Mouse (Mus musculus) heart, adult 11 months (tissue): ENCODE data around the gene Amz1.

Experiments
- DNase-seq: peaks from one replicate; pipeline ENCODE4 v3.0.0; 2022

Amz1 gene

GRCm38 (mm10) chr5:140723822-140724221, at the start of gene Amz1:
TSS of gene Amz1 (plus strand) at chr5:140724127.
- DNase-seq, result no peak

- DNase-seq, result no peak
These were observed 48.8 kb upstream of the Amz1 start for GRCm38 (mm10) chr5:140675079-140675478.

DNA sequence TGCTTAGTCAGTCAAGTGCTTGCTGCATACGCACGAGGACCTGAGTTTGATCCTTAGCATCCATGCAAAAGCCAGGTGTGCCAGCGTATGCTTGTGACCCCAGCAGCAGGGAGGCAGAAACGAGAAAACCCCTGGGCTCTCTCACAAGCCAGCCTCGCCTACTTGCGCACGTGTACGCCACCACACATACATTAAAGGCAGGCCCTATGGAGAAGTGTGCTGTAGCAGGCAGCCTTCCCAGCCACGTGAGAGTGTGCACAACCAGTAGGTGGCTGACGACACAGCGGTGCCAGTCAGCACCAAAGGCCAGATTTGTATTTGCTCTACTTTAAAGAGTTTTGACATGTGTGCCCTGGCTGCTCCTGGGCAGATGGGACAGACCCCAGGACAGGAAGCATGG, 48.3 kb upstream of the Amz1 start:
- no peak for DNase-seq

DNA sequence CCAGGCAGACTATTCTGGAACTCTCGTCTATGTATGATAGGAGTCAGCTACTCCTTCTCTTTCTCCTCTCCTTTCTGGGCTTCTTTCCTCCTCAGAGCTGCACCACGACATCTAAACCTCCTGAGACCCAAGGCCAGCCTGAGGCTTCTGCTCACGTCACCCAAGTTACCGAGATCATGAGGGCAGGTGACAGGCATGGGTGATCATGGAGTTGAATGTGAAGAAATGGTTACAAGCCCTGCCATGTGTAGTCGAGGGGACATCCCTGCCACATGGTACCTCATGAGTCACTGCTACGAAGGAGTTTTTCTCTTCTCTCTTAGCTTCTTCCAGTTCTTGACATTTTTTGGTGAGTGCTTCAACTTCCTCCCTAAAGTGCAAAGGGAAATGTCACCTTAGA, 46.8 kb upstream of the Amz1 start:
- DNase-seq, result no peak

- DNase-seq, result no peak
These were observed 43.9 kb upstream of the Amz1 start for GRCm38 (mm10) chr5:140680051-140680450.

- no peak for DNase-seq
These were observed 43.0 kb upstream of the Amz1 start for GRCm38 (mm10) chr5:140680950-140681349.

DNA sequence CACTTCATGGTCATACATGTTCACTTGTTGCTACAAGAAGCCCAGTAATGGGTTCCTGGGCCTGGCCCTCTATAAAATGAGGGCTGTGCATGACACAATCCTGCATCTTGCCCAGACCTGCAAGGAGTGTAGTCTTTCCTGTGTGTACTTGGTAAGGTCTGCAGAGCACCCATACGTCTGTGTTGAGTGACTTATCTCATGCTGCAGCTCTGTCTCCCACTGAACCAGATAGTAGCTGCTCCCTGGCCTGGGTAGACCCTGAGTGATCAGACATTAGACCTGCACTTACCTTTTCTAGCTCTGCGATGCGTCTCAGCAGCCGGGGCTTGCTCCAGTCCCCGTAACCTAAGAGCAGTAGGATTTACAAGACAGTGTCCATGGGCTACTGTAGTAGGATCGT, 41.8 kb upstream of the Amz1 start:
- no peak for DNase-seq

- no peak for DNase-seq
These were observed 39.4 kb upstream of the Amz1 start for GRCm38 (mm10) chr5:140684343-140685148.

DNA sequence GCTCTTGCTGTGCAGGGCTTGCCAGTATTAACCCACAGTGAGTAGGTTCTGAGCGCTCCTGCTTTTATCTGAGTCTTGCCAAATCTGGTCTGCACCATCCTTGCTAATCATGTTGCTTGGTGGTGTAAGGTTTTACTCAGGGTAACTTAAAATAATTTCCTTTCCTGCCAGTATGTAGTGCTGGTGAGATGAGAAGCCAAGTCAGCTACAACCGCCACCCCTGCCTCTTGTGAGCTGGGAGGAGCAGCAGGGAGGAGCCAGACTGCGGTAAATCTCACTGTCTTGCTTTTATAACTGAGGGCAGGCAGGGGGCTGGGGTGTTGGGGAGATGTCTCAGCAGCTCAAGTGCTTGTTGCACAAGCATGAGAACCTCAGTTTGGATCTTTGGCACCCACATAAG, 35.5 kb upstream of the Amz1 start:
- DNase-seq, result no peak

- no peak for DNase-seq
These were observed 27.9 kb upstream of the Amz1 start for GRCm38 (mm10) chr5:140695987-140696386.

GRCm38 (mm10) chr5:140699776-140700175, 24.2 kb upstream of the Amz1 start:
- DNase-seq, result no peak

DNA sequence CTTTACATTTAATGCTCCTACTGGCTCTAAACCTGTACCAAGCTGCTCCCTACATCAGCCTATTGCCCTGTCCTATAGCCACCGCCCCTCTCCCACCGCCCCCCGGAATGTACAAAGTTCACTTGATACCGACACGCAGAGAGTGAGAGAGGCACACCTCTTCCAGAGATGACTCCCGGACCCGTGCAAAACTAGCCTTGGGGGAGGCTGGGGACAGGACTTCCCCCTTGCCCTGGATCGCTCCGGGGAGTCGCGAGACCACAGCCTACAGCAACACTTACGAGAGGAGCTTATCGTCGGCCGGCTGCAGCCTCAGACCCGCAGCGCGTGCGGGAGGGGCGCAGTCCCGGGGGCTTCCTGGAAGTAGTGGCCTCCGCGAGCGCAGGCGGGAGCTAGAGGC, 22.3 kb upstream of the Amz1 start:
- no peak for DNase-seq

DNA sequence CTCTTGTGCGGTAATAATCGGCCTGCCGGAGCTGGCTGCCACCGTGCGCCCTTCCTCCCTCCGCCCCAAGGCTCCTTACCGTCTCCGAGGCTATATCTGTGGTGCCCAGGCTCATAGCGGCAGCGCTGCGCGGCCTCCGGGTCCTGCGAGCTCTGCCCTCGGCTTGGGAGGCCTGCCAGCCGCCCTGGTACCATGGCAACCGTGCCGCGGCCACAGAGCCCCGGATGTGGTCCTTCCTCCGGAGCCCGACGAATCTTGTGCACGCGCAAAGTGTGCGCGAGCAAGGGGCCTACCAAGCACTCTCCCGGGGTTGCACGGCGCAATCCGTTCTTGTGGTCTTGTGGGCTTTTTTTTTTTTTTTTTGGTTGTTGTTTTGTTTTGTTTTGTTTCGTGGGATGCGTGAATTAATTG, 21.8 kb upstream of the Amz1 start, which contains the start of gene Iqce:
Gene Iqce, minus strand, starts transcription at position 276 of the 411 bp plus-strand sequence.
- peak; percentile 99 for DNase-seq

GRCm38 (mm10) chr5:140702618-140703175, 21.2 kb upstream of the Amz1 start:
- DNase-seq, result peak; percentile 93

DNA sequence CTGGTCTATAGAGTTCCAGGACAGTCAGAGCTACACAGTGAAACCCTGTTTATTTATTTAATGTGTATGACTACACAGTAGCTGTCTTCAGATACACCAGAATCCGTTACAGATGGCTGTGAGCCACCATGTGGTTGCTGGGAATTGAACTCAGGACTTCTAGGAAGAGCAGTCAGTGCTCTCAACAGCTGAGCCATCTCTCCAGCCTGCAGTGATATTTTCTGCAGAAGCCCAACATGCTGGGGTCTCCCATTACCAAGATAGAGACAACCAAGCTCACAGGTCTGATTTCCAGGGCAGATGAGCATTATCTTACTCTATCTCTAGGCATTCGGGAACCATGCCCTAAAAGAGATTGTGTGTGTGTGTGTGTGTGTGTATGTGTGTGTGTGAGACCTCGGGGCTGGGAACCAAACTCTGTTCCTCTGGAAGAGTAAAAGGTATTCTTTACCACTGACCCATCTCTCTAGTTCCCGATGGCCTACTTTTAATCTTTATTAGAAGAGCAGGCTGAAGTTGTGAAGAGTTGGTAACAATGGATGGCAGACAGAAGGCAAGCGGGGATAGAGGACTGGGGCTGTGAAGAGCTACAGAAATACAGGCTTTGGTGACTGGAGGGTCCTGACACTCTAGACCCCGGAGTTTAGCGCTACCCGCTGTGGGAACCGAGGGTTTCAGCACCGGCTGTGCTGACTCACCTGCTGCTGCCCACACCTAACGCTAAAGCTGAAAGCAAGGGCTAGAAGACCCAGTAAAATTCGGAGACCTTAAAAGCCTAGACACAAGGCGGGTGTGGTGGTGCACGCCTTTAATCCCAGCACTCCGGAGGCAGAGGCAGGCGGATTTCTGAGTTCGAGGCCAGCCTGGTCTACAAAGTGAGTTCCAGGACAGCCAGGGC, 20.2 kb upstream of the Amz1 start:
- peak; percentile 86 for DNase-seq

- DNase-seq, result peak; percentile 100
These were observed 19.3 kb upstream of the Amz1 start, which contains the start of gene Brat1 for GRCm38 (mm10) chr5:140704378-140705251. TSS of gene Brat1 (plus strand) at chr5:140705011.

- DNase-seq, result peak; percentile 95
These were observed 18.3 kb upstream of the Amz1 start for GRCm38 (mm10) chr5:140705501-140706171.

DNA sequence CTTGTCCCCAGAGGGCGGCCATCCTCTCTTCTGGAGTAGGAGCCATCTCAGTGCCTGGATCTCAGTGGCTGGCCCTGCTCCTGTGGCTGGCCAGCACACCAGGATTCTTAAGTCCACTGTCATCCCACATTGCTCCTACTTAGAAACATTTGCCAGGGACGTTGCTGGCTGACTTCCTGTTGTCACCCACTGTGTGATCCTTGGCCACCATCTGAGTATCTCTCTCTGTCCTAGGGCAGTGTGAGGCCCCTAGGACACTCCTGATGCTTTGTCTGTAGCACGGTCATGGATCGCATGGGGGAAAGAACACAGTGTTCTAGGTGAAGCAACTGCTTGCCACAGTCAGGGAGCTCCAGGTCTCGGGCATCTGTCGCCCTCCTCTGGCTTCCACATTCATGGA, 13.6 kb upstream of the Amz1 start:
- no peak for DNase-seq

- no peak for DNase-seq
These were observed 12.9 kb upstream of the Amz1 start for GRCm38 (mm10) chr5:140711040-140711439.

DNA sequence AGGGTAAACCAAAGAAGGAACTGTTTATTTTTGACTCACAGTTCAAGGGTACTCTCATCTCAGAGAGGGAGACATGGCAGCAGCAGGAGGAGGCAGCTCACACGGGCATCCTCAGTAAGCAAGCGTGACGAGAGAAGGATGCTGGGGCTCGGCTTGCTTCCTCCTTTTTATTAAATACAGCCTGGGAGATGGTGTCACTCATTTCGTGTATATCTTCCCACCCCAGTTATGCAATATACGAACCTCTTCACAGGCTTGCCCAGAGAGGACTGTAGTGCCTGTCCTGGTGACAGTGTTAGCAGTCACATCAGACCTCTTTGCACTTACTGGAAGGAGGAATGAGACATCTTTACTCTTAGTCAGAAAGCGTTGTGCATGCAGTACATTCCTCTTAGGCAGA, 3.2 kb upstream of the Amz1 start:
- DNase-seq, result no peak

DNA sequence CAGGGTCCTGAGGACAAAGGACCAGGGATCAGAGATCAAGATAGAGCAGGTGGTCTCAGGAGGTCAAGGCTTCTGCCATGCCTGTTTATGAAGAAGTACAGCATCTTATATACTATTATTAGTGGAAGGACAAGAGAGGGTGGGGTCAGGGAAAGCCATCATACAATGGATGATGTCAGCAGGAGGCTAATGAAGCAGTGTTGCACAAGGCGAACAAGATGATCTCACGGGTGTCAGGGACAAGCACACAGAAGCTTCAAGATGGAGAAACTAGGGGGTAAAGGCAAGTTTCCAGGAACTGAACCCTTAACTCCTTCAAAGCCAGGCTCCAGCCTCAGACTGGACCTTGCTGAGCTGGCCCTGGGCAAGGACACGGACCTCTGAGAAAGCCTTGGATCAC, 1.8 kb upstream of the Amz1 start:
- DNase-seq, result no peak
